28 mouse cellular contexts compared by ENCODE assay signal in genomic region chr8:115278291-115278690, GRCm38 (mm10).
"Had no signal": no experiment of that assay in that cellular context is flagged by ENCODE, and none has a peak within 500 bp of the region (broad histone marks: within the 10 kb centered on the region; RNA-seq: fewer than 3 reads in every experiment).

No protein-coding gene starts in this region.

- H3K27me3 ChIP-seq: limb, embryonic 12.5 days; liver, embryonic 12.5 days; liver, embryonic 13.5 days; liver, embryonic 15.5 days; lung, embryonic 15.5 days; megakaryocyte, embryonic 14.5 days; midbrain, embryonic 12.5 days; midbrain, embryonic 13.5 days; midbrain, embryonic 15.5 days; neural tube, embryonic 12.5 days had no signal

- H3K9me3 ChIP-seq: limb, embryonic 13.5 days; limb, embryonic 15.5 days; liver, embryonic 12.5 days; liver, embryonic 13.5 days; liver, embryonic 15.5 days; lung, embryonic 15.5 days; midbrain, embryonic 10.5 days; midbrain, embryonic 12.5 days; midbrain, embryonic 13.5 days; midbrain, embryonic 15.5 days; neural tube, embryonic 12.5 days had no signal

- H3K36me3 ChIP-seq: limb, embryonic 10.5 days; limb, embryonic 12.5 days; limb, embryonic 13.5 days; limb, embryonic 15.5 days; liver, embryonic 12.5 days; liver, embryonic 13.5 days; liver, embryonic 15.5 days; lung, embryonic 15.5 days; midbrain, embryonic 10.5 days; midbrain, embryonic 12.5 days; midbrain, embryonic 13.5 days; midbrain, embryonic 15.5 days; neural tube, embryonic 12.5 days had no signal

- DNase-seq: left cerebral cortex, postnatal 4 days; liver; liver, embryonic 13.5 days; liver, postnatal 0 days; lung, adult 18-20 months; lung, adult 2 months; lung, embryonic 14.5 days; lung, postnatal 10 days; lung, postnatal 14 days; lung, postnatal 36 days; lung, postnatal 4 days; midbrain, embryonic 14.5 days had no signal

- H3K4me1 ChIP-seq: limb, embryonic 12.5 days; limb, embryonic 13.5 days; liver, embryonic 12.5 days; liver, embryonic 13.5 days; liver, embryonic 15.5 days; megakaryocyte, embryonic 14.5 days; midbrain, embryonic 12.5 days; midbrain, embryonic 13.5 days; midbrain, embryonic 15.5 days; neural tube, embryonic 12.5 days had no signal

- H3K27ac ChIP-seq: limb, embryonic 10.5 days; limb, embryonic 12.5 days; limb, embryonic 13.5 days; limb, embryonic 15.5 days; liver, embryonic 12.5 days; liver, embryonic 13.5 days; liver, embryonic 14.5 days; liver, embryonic 15.5 days; lung, embryonic 15.5 days; macrophage; midbrain, embryonic 10.5 days; midbrain, embryonic 12.5 days; midbrain, embryonic 13.5 days; midbrain, embryonic 15.5 days; neural tube, embryonic 12.5 days had no signal

- H3K4me3 ChIP-seq: limb, embryonic 10.5 days; limb, embryonic 12.5 days; limb, embryonic 13.5 days; limb, embryonic 15.5 days; liver, embryonic 12.5 days; liver, embryonic 13.5 days; liver, embryonic 15.5 days; lung, embryonic 15.5 days; megakaryocyte, embryonic 14.5 days; midbrain, embryonic 10.5 days; midbrain, embryonic 12.5 days; midbrain, embryonic 13.5 days; midbrain, embryonic 15.5 days; myocyte; neural tube, embryonic 12.5 days had no signal
